Mouse (Mus musculus) heart, embryonic 13.5 days (tissue): ENCODE data around the gene Ccdc57. TPM values are rescaled to one million over a fixed set of nuclear protein-coding genes. Genes with fewer than 3 reads are reported as not detected.
"Not testable (repeated sequence)": the region's sequence is repeated elsewhere in the genome, so short reads cannot be mapped to it uniquely, and the experiment has no call there.

Source experiments
- ATAC-seq: fragments of 200-750 bp; cut with Nextera tagmentation; 2 replicates; pipeline ENCODE4 v1.8.0; 2017; ENCODE audit warnings: moderate TSS enrichment; ENCODE audit not compliant: insufficient number of reproducible peaks, low FRiP score, low TSS enrichment; ENCODE audit errors: extremely low read depth
- H3K27ac ChIP-seq: fragments of 300-500 bp; sonication (generic); replicated peaks from 2 replicates; pipeline ENCODE4 v1.5.1; 2015; ENCODE audit warnings: moderate library complexity, mild to moderate bottlenecking, inconsistent platforms
- H3K27me3 ChIP-seq: fragments of 300-500 bp; sonication (generic); replicated peaks from 2 replicates; pipeline ENCODE4 v1.6.1; 2015; ENCODE audit warnings: mild to moderate bottlenecking, inconsistent platforms
- H3K36me3 ChIP-seq: fragments of 300-500 bp; sonication (generic); 2 replicates; pipeline ENCODE4 v1.6.1; 2015; ENCODE audit warnings: mild to moderate bottlenecking, inconsistent platforms
- H3K4me1 ChIP-seq: fragments of 300-500 bp; sonication (generic); 2 replicates; pipeline ENCODE4 v1.6.1; 2015; ENCODE audit warnings: inconsistent platforms
- H3K4me2 ChIP-seq: fragments of 300-500 bp; sonication (generic); 2 replicates; pipeline ENCODE4 v1.6.1; 2015; ENCODE audit warnings: inconsistent platforms, mild to moderate bottlenecking, moderate library complexity
- H3K4me3 ChIP-seq: fragments of 300-500 bp; sonication (generic); 2 replicates; pipeline ENCODE4 v1.5.1; 2015; ENCODE audit warnings: moderate library complexity, mild to moderate bottlenecking, inconsistent platforms
- H3K9ac ChIP-seq: fragments of 300-500 bp; sonication (generic); 2 replicates; pipeline ENCODE4 v1.6.1; 2015; ENCODE audit warnings: inconsistent platforms, mild to moderate bottlenecking, moderate library complexity
- H3K9me3 ChIP-seq: fragments of 300-500 bp; sonication (generic); 2 replicates; pipeline ENCODE4 v1.6.1; 2016; ENCODE audit warnings: inconsistent platforms
- WGBS: fragments of 180-500 bp; shearing (Covaris S2); methylation state at CpG from one replicate; pipeline ENCODE4 v1.1.7; 2015; ENCODE audit warnings: mixed read lengths; 5-methylcytosine and 5-hydroxymethylcytosine counted together
- polyA plus RNA-seq: library from polyadenylated mRNA; unstranded; fragments of >200 nt; fragmentation: Nextera tagmentation; extraction: Ambion mirVana; gene quantifications from 2 replicates; pipeline ENCODE4 v1.2.1, GENCODE M21; 2015

Gene Ccdc57
- polyA plus RNA-seq, 1 experiment from 2014 or later = 3.7 TPM

DNA sequence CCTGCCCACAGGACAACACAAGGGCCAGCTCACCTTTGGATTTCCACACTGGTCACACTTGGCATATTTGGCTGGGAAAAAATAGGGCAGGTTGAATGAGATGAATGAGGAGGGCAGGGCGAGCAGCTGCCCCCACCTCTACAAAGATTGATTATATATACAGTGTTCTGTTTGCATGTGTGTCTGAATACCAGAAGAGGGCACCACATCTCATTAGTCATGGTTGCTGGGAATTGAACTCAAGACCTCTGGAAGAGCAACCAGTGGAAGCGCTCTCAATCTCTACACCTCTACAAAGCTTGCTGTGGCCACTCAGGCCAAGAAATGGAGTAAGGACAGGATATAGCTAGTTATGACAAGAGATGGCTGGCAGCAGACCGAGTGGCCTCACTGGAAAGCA is 142.9 kb downstream of the Ccdc57 start:
- WGBS = 86% methylated on average over 3 of the region's 3 CpGs
- Histone ChIP-seq H3K4me3 (no peak overlapping the region), H3K4me2 (no peak overlapping the region), H3K4me1 (peaks cover 16% of the 10 kb centered on the region), H3K36me3 (peaks cover 93% of the 10 kb centered on the region), H3K9me3 (no peaks in the 10 kb centered on the region), H3K27me3 (no peaks in the 10 kb centered on the region), H3K9ac (no peak overlapping the region), H3K27ac (no peak overlapping the region)
- ATAC-seq = no peak

DNA sequence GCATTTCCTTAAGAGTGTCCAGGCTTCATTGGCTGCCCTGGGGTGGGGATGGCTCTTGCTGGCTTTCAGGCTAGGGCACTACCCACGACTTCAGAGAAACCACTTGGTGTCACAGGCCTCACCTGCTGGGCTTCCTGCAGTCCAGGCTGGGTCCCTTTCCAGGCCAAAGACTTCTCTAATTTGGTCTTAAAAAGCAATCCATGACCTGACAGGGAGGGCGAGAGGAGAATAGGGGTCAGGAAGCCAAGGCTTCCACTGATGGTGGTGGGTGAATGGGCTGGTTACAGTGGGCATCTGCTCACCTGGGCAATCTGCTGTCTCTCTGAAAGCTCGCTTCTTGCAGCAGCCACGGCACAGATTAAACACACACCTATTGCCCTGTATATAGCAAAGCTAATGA is 143.3 kb downstream of the Ccdc57 start:
- WGBS = 84% methylated on average over 4 of the region's 4 CpGs
- H3K27me3 ChIP-seq = no peaks in the 10 kb centered on the region
- no peak overlapping the region for H3K4me3 ChIP-seq
- no peak overlapping the region for H3K9ac ChIP-seq
- H3K9me3 ChIP-seq = no peaks in the 10 kb centered on the region
- no peak overlapping the region for H3K4me2 ChIP-seq
- peaks cover 14% of the 10 kb centered on the region for H3K4me1 ChIP-seq
- H3K27ac ChIP-seq = no peak overlapping the region
- ATAC-seq = no peak
- H3K36me3 ChIP-seq = peaks cover 88% of the 10 kb centered on the region

DNA sequence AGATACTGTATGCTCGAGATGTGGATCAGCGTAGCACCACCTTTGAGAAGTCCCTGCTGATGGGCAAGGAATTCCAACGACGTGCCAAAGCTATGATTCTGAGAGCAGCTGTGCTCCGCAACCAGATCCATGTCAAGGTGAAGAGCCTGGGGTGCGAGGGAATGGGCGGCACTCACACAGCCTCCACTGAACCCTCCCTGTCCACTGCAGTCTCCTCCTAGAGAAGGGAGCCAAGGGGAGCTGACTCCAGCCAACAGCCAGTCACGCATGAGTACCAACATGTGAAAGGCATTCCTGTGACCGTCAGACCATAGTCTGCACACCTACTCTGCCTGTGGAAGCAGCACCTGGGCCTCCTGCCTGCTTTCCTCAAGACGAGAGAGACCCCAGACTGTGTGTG is 144.2 kb downstream of the Ccdc57 start:
- peaks cover 79% of the 10 kb centered on the region for H3K36me3 ChIP-seq

DNA sequence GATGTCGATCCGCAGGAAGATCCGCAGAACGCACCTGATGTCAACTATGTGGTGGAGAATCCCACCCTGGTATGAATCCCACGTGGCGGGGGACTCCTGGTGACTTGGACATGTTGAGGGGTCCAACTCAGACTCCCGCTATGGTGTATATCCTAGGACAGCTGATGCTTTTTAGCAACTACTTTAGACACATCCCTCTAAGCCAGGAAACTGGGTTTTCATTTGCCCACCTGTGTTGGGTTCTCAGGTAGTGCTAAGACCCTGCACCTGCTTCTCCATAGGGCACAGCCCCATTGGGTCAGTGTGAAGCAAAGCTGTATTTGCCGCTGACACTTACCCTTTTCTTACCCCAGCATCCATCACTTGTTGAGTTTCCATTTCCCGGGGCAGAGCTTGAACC is 147.5 kb downstream of the Ccdc57 start:
- peak overlapping the region; percentile 95 for H3K9ac ChIP-seq
- 31% methylated on average over 9 of the region's 9 CpGs for WGBS
- H3K27ac ChIP-seq = peak overlapping the region; percentile 75; the same call in 1 of the 2 replicates
- peaks cover 8% of the 10 kb centered on the region; the same call in 1 of the 2 replicates for H3K27me3 ChIP-seq
- peak overlapping the region; percentile 98 for H3K4me2 ChIP-seq
- H3K36me3 ChIP-seq = peaks cover 67% of the 10 kb centered on the region
- no peak for ATAC-seq
- peaks cover 24% of the 10 kb centered on the region for H3K4me1 ChIP-seq
- no peaks in the 10 kb centered on the region for H3K9me3 ChIP-seq
- H3K4me3 ChIP-seq = peak overlapping the region; percentile 99

More for the DNA sequence above, 144.2 kb downstream of the Ccdc57 start:
- not testable (repeated sequence) for H3K9ac ChIP-seq, H3K27ac ChIP-seq, H3K4me2 ChIP-seq, ATAC-seq, H3K4me3 ChIP-seq, H3K9me3 ChIP-seq, H3K27me3 ChIP-seq
- peaks cover 17% of the 10 kb centered on the region for H3K4me1 ChIP-seq
- 81% methylated on average over 10 of the region's 10 CpGs for WGBS

DNA sequence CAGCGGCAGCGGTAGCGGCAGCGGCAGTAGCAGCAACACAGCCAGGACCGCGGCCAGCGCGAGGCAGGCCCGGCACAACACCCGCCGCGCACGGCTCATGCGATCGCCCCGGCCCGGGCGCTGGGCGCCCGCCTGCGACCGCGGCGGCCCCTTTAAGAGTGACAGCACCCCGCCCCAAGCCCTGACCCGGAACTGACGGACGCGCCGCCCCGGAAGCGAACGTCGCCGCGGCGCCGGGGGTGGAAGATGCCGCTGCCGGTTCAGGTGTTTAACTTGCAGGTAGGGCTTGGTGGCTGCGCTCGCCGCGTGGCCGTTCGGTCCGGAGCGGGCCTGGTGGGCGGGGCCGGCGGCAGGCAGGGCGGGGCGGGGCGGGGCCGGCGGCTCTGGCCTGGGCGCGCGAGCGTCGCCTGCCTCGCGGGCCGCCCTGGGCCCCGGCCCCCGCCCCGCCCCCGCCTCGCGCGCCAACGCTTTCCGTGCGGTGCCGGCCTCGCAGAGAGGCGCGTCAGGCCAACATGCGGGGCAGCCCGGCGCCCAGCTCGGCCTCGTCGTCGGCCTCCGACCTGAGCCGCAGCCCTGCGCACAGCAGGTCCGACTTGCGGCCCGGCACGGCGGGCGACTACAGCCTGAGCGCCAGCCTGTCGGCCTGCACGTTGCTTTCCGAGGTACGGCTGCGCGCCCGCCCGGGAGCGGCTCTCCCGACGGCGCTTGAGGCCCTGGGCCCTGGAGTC is 148.4 kb downstream of the Ccdc57 start, which contains the start of the genes Rfng and Gps1:
Rfng (minus strand) TSS at position 144 of the 728 bp plus-strand sequence.
Gps1 (plus strand) TSS at position 209 of the 728 bp plus-strand sequence.
- ATAC-seq = peak; percentile 82
- peaks cover 24% of the 10 kb centered on the region for H3K4me1 ChIP-seq
- H3K9ac ChIP-seq = peak within 1 kb of the TSS; percentile 95
- peak within 1 kb of the TSS; percentile 99 for H3K4me3 ChIP-seq
- H3K27ac ChIP-seq = peak within 1 kb of the TSS; percentile 75
- H3K9me3 ChIP-seq = no peaks in the 10 kb centered on the region
- peaks cover 61% of the 10 kb centered on the region for H3K36me3 ChIP-seq
- under 1% methylated on average over 92 of the region's 107 CpGs for WGBS
- H3K27me3 ChIP-seq = peaks cover 8% of the 10 kb centered on the region; the same call in 1 of the 2 replicates
- H3K4me2 ChIP-seq = peak within 1 kb of the TSS; percentile 98

DNA sequence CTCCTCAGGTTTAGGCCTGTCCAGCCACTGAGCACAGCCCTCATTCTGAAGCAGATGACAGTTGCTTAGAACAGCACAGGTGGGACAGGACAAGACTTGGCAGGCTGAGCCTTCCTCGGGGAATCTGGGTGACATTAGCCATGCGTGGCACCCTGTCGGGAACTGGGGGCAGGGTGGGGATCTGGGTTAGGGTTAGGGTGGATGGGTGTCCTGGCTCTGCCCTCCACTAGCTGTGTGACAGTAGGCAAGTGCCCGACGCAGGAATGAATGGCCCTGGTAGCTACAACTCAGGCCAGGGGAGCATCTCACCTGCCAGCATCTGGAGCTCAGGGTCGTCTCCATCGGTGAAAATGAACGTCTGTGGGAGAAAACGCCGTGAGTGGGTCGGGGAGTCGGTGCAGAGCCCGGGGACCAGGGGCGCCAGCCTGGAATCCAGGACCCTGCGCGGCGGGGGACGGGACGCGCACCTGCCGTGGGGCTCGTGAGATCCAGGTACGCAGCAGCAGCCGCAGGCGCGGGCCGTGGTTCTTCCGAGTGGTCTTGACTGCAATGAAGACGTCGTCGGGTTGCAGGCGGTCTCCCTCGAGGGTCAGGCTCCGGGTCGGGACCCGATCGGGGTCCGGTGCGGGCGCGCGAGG is 149.1 kb downstream of the Ccdc57 start:
- peaks cover 24% of the 10 kb centered on the region for H3K4me1 ChIP-seq
- H3K36me3 ChIP-seq = peaks cover 57% of the 10 kb centered on the region
- WGBS = 3% methylated on average over 42 of the region's 42 CpGs
- H3K27me3 ChIP-seq = peaks cover 8% of the 10 kb centered on the region; the same call in 1 of the 2 replicates
- H3K4me3 ChIP-seq = peak overlapping the region; percentile 99
- no peaks in the 10 kb centered on the region for H3K9me3 ChIP-seq
- H3K9ac ChIP-seq = peak overlapping the region; percentile 95
- H3K27ac ChIP-seq = peak overlapping the region; percentile 75
- peak overlapping the region; percentile 98 for H3K4me2 ChIP-seq
- ATAC-seq = no peak

DNA sequence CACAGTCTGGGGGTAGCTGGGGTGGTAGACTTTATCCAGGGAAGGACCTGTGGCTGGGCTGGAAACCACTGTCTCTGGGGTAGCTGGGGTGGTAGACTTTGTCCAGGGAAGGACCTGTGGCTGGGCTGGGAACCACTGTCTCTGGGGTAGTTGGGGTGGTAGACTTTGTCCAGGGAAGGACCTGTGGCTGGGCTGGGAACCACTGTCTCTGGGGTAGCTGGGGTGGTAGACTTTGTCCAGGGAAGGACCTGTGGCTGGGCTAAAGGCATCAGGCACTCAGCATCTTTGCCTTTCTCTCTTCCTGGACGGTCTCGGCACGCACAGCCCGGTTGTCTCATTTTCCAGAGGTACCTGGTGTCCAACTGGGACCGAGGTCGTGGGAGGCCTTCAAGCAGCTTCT is 151.3 kb downstream of the Ccdc57 start:
- peaks cover 35% of the 10 kb centered on the region for H3K36me3 ChIP-seq
- H3K27ac ChIP-seq, H3K4me2 ChIP-seq, H3K4me3 ChIP-seq, H3K9me3 ChIP-seq, H3K9ac ChIP-seq, ATAC-seq: not testable (repeated sequence)
- H3K27me3 ChIP-seq = peaks cover 18% of the 10 kb centered on the region
- 91% methylated on average over 6 of the region's 6 CpGs for WGBS
- peaks cover 24% of the 10 kb centered on the region for H3K4me1 ChIP-seq

DNA sequence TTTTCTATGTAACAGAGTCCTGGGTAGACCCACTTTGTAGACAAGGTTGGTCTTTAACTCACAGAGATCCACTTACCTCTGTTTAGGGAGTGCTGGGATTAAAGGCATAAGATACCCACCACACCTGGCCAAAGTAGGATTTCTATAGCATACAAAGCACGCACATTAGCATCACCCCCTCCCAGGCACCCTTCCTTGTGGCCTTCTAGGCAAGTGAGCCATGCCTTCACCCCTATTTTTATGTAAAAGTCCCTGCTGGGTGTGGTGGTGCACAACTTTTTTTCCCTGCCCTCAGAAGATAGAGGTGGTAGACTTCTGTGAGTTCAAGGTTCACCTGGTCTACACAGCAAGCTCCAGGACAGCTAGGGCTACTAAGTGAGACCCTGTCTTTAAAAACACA is 152.8 kb downstream of the Ccdc57 start:
- H3K4me3 ChIP-seq = no peak overlapping the region
- no peaks in the 10 kb centered on the region for H3K9me3 ChIP-seq
- H3K4me2 ChIP-seq = no peak overlapping the region
- H3K27me3 ChIP-seq = peaks cover 21% of the 10 kb centered on the region
- peaks cover 24% of the 10 kb centered on the region for H3K36me3 ChIP-seq
- H3K4me1 ChIP-seq = peaks cover 11% of the 10 kb centered on the region
- no peak overlapping the region for H3K27ac ChIP-seq
- 84% methylated on average over 1 of the region's 1 CpGs for WGBS
- no peak for ATAC-seq
- H3K9ac ChIP-seq = no peak overlapping the region

DNA sequence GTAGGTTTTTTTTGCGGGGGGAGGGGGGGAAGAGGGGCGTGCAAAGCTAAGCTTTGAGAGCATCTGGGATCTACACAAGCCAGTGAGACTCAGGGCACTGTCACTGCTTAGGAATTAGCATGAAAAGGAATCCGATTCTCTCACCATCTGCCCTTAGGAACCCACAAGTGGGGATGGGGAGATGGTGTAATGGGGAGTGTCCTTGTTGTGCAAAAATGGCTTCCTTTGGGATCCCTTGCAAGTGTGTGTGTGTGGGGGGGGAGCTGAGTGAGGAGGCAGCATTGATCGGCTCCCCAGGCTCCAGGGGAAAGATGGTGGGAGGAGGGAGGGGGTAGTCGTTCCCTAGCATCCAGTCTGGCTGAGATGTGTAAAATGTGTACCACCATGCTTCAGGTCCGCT is 155.5 kb downstream of the Ccdc57 start:
- WGBS = 34% methylated on average over 6 of the region's 6 CpGs
- no peak for ATAC-seq
- H3K27ac ChIP-seq = no peak overlapping the region

More for the DNA sequence above, 155.5 kb downstream of the Ccdc57 start:
- Histone ChIP-seq H3K27me3 (peaks cover 16% of the 10 kb centered on the region), H3K9me3 (no peaks in the 10 kb centered on the region), H3K4me2 (no peak overlapping the region), H3K4me3 (no peak overlapping the region), H3K36me3 (peaks cover 19% of the 10 kb centered on the region), H3K9ac (no peak overlapping the region), H3K4me1 (no peaks in the 10 kb centered on the region)
